Mouse (Mus musculus): ENCODE measurements at regions not wholly inside any gene's neighbourhood (a gene's known extent, or its start where the extent isn't known, plus 50 kb on each side); places are given as distances from the start of the nearest gene placed in this dataset.

DNA sequence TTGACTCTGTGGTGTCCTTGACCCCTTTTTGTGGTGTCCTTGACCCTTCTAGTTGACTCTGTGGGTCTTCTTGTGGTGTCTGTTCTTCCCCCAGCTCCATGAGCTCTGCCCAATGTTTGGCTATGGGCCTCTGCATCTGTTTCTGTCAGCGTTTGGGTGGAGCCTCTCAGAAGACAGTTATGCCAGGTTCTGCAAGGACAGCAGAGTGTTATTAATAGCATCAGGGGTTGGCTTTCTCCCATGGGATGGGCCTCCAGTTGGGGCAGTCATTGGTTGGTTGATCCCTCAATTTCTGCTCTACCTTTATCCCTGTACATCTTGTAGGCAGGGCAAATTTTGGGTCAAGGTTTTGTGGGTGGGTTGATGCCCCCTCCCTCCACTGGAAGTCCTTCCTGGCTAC, 138.8 kb downstream of the Tex29 start:
- peak; percentile 26 to 44 for DNase-seq

DNA sequence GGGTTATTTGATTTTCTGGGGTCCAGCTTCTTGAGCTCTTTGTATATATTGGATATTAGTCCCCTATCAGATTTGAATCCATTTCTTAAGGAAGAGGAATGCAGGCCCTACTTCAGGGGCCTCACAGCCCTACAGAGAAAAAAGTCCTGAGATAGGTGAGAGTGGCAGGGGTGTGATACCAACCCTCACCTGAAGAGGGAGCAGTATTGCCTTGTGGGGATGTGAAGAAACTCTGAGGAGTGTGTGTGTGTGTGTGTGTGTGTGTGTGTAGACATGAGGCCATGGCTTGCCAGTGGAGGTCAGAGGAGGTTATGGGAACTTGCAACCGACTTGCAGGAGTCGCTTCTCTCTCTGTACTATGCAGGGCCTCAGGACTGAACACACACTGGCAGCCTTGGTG, 141.2 kb downstream of the Tex29 start:
- no peak for DNase-seq

DNA sequence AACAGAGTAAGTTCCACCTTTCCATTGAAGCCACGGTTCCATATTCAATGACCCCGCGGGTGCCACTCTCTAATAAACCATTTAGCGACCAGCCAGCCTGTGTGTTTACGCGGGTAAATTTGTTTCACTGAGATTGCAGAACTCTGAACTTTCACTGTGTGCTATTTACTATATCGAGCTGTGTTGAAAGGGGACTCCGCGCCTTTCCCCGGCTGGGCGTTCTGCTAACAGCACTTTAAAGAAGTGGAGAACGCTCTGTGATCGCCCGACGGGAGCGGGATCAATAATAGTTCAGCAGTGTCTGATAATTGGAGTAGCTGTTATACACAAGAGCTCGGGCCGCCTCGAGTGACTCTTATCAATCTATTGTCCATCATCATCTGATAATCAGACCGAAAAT, 149.8 kb downstream of the Tex29 start:
- no peak for DNase-seq

DNA sequence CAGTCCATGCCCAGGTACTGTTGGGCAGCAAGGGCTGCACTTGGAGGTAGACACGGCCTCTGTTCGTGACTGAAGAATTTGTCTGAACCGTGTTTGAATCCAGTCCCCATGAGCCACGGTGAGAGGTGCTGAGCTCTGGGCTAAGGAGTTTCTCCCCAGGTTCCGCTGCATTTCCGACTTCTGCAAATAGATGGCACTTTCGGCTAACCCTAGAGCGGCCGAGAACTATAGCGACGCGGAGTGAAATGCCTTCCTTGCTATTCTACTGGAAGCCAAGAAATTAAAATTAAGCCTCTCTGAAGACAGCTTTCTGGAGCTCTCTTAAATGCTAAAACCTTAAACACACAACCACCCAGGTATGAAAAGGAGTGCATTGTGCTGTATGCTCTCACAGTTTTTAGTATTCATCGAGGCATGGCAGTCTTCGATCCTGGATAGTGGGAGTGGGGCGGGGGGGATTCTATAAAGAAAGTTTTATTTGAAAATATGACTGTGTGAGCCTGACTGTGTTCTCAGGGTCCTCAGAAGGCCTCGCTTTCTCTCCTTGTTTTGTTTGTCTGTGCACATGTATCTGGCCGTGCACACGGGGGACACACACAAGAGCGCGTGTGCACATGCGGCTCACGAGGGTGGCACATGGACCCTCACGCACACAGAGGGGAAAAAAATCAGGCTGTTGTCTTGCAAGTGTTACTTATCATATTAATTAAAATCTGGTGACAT, 159.6 kb downstream of the Tex29 start:
- DNase-seq = peak; percentile 4 to 69

DNA sequence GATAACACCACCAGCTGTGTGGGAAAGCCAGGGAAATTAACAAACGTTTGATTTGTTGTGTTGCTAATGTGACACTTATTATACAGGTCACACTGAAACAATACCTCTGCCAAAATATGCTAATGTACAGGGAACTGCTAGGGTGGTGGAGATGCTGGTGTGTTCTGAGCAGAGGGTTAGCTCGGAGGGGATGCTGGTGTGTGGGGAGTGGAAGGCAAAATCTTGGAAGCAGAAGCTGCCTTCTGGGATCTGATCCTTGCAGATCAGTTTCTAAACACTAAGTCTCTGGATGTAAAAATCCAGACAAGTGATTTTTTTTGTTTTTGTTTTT, 160.2 kb downstream of the Tex29 start:
- no peak for DNase-seq

DNA sequence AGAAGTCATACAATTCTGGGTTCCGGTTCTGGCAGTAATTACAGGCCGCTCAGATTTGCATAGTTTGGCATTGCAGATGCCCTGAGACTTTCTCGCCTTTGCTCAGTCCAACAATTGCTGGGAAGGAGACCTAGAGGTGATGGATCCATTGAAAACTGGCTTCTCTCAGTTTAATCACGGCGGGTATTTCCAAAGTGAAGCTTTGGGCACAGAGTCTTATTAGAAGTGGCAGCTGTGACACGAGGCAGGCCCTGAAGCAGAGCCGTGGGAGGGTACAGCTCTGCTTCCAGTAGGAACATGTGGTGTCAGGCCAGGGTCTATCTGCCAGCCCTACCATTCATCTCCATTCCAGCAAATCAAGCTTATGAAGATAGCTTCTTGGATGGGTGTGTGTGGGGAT, 164.0 kb downstream of the Tex29 start:
- DNase-seq = no peak

DNA sequence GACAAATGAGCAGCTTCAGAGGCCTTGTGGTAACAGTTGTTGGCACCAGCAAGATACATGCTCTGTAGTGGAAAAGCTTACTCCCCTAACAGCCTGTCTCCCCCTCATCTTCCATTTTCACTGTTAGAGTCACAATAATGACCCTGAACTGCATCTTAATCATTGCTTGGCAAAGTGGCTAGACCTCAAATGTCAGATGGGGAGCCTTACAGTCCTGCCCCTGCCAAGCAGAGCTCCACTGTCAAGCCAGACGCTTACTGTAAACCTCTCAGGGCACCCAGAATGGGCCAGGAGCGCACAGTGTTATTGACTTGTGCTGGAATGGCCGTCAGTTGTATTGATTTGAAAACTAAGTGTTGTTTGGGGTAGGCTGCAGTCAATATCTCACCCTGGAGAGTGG, 172.5 kb downstream of the Tex29 start:
- DNase-seq = no peak

DNA sequence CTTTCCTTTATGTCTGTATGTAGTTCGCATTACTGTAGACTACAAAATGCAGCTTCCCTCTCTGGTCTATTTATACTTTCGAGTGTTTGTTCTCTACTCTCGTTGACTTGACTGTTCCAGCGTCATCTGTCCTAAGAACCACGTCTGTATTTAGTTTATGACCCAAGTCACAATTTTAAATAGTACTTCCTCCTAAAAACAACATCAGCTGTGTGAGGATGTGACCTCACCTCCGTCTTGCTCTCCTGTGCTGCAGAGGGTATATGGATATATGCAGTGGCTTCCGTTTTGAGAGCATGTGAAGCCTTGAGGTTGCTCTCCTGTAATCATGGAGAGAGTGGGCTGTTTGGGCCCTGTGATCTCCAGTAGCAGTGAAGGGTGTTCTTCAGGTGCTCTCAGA, 177.5 kb downstream of the Tex29 start:
- DNase-seq = no peak

DNA sequence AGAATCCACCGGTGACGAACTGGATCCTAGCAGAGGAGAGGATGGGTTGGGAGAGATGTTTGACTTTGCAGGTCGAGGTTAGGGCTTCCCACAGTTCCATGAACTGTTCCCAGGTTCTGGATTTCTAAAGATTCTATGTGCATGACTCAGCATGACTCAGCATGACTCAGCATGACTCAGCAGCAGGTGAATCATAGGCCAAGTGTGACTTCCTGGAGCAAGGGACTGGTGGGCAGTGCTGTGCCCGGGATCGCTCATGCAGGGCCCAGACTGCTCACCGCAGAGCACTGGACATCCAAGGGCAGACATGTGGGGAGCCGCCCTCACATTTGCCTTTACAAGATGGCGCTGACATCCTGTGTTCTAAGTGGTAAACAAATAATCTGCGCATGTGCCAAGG, 179.0 kb downstream of the Tex29 start:
- no peak for DNase-seq

DNA sequence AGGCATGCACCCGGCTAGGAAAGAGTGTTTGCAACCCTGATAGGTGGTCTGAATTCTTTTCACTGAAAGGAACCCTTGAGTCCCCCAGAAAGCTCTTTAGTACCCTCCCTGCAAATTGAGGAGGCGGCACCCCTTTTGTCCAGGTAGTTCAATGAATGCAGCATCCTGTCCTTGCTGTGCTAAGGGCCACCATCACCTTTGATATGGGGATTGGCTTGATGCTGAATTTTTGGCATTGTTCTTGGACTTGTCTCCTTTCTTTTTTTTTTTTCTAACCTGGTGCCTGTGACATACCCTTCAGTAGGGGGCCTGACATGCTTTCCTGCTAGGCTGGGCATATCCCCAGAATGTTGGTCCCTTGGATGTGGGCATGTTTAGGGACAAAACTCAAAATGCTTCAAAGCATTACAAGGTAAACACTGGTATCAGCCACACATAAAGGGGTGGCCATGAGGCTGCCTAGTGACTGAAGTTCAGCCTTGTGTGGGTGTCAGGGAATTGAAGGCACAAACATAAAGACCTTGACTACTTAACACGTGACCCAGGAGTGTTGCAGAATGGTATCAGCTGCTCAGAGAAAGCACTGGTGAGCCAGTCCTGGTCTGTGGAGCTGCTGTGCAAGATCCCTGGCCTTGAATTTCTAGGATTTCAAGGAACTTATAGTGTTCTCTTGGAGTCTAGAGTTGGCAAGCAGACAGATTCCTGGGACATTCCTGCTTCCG, 183.6 kb downstream of the Tex29 start:
- no peak for DNase-seq

DNA sequence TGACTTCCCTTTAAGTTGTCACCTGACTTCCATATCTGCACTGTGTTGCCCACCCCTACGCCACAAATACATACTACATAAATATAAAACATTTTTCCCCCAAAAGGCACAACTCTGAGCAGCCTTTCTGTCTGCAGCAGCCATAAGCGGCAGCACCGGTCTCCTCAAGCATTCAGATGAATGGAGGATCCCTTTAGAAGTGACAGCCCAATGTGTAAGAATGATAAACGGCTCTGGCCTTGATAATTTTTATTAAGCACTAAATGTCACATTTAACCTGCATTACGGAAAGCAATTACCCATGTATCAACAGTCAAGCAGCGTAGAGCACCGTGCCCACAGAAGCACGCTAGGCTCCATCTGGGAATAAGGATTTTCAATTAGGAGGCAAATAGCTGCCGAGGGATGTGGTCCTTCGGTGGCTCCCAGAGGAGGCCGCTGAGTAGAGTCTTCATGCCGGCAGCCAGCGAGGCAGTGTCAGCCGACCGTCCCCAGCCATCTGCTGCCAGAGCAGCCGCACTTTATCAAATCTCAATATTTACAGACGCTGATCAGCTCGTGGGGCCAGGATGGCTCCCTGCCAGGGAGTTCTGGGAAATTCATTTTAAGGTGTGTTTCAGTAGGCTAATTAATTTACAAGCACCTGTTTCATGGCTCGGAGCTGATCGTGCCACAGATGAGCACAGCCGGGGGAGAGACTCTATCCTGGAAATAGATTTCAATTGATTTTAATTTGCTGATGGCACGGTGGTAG, 190.3 kb downstream of the Tex29 start:
- DNase-seq = no peak

DNA sequence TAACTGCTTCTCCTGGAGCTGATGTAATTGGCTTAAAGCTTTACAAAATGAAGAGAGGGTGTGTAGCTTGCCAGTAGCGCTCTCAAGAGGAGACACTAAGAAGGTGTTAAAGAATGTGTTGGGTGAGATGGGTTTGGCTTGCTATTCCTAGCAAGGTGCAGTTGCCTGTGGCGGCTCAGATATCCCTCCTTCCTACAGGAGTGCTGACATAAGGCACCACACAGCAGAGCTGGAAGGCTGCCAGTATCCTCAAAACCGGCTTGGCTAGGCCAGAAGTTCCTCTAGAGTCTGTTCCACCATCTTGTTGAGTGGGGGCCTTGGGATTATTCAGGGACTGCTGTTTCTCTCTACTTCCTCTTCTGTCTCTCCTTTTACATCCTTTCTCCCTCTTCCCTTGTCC, 191.5 kb downstream of the Tex29 start:
- peak in 1 of 2 experiments; percentile 10 for DNase-seq

DNA sequence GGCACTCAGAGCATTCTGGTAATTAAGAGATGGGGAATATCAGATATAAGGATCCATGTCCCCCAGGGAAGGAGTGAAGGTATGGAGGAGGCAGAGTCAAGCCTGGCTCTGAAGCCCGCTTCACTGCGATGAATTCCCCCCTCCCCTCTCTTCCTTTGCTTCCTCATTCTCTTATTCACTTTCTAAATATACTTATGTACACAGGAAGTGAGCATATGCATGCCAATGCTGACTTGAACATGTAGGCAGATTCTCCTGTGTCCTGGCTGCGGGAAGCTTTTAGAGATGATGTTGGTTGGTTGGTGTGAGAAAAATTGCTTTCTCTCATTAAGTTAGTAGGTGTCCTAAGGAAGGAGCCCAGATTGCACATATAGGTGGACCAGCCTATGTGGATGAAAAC, 192.1 kb downstream of the Tex29 start:
- no peak for DNase-seq

DNA sequence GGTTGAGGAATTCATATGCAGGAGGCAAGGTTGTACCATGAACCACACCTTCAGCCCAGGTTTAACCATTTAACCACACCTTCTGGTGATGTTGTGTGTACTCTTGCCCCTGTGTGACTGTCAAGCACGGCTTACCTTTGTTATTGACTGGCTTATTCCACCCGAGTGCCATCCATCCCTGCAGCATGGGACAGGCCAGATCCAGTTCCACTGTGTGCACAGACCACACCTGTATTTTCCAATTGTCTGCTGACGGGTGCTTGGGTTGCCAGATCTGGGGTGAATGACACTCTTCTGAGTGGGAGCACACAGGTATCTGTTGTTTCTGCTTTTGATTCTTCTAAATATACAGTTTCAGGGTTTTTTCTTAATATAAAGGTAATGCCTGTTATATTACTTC, 196.1 kb downstream of the Tex29 start:
- no peak for DNase-seq

DNA sequence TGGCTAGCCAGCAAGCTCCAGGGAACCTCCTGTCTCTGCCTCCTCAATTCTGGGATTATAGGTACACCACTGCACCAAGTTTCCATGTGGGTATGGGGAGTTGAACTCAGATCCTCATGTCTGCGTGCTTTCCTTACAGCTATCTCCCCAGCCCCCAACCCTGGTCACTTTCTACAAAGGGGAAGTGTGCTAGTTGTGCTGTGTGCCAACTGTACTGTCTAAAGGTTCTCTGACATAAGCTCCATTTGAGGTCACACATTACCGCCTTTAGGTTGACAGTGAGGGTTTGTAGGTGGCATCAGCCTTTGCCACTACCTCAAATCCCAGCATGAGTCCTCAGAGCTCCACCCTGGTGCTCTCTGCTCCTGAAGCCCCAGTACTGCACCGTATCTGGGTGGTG, 200.7 kb downstream of the Tex29 start:
- DNase-seq = no peak

DNA sequence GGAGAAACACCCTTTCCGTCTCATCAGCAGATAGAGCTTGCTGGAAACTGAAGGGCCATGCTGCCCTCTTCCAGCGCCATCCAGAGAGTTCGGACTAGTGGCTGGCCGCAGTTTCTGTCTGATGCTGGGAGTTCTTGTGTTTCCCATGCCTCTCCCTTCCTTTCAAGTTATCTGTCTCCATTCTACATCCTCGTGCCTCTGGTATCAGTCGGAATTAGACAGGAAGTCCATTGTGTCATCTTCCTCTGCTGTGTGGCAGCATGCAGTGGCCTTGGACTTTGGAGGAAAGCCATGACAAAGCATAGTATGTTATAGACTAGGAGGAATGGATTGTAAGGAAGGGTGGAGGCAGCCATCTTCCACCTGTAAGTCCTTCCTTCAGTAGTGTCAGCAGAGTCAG, 201.4 kb downstream of the Tex29 start:
- DNase-seq = no peak

DNA sequence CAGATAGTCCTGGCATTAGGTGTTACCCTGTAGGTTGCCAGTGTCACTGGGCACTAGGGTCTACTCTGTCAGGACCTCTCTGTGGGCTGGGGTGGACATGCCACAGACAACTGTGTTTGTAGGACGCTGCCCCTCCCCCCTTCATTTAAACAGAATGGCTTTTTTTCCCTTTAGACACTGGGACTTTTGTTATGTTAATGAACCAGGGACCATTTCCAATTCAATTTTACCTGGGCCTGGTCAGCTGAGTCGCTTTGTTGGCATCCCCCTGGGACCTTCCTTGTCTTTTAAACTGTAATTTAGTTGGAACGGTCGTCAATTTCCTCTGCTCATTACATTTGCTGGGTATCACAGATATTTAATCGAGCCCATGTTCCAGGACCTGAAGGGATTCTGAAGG, 210.6 kb downstream of the Tex29 start:
- DNase-seq = no peak

DNA sequence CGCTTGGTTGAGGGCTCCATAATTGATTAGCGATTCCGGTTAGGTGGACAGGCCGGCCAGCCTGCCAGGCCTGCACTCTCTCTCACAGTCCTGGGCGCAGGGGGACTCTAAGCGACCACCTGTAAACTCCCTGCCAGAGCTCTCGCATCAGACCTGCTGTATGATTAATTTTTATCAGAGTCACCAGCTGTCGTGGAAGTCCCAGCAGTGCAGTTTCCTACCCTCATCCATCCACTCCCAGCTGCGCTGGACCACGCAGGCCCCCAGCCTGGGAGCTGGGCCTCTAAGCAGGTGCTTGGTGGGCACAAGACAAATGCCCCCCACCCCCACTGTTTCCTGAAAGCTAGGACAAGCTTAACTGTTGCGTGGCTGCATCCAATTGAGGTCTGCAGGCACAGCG, 211.1 kb downstream of the Tex29 start:
- DNase-seq = no peak

DNA sequence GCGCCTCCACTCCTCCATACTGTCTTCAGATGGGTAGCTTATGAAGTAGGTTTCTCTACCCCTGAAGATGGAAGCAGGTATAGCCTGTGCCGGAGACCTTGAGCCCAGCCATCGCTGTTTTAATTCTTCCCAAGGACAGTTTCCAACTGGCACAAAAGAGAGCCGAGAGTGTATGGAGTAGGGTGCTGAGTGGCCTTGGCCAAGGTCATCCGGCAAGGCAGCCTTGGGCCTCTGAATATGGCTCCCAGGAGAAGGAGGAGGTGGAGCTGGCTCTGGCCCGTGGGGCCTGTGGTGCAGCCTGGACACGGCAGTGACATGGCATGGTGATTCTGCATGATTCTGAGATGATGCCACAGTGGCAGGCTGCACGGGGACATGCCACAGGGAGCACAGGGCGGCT, 215.7 kb downstream of the Tex29 start:
- DNase-seq = no peak

DNA sequence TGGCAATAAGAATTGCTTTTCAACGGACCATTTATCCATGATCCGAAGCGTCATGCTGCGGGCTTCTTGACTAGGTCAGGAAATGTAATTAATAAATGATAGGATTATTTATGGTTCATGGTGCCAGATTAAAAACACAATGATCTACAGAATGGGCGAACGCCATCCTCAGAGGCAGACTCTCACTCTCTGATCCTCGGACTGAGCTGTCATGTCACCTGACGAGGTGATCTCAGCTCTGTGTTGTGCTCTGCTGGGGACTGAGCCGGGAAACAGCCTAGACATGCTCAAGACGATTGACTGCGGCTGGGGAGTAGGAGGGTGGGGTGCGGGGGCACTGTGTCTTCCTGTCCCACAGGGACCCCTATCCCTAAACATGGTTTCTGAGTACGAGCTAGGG, 217.4 kb upstream of the A230072I06Rik start:
- DNase-seq = no peak

DNA sequence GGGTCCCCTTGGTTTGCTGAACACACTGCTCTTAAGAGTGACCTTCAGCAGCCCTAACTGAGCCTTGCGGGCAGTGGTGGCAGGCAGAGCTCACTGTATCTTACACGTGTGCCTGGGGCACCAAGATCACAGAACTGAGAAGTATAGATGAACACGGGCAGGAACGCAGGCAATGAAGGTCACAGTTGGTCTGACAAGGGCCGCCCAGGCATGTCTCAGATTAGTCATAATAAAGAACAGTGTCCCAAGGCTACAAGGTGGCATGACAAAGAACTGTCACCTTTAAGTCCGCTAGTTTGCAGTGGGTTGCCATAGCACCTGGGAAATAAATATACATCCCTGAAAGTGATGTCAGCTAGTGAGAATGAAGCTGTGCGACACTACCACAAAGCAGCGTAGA, 215.9 kb upstream of the A230072I06Rik start:
- no peak for DNase-seq

DNA sequence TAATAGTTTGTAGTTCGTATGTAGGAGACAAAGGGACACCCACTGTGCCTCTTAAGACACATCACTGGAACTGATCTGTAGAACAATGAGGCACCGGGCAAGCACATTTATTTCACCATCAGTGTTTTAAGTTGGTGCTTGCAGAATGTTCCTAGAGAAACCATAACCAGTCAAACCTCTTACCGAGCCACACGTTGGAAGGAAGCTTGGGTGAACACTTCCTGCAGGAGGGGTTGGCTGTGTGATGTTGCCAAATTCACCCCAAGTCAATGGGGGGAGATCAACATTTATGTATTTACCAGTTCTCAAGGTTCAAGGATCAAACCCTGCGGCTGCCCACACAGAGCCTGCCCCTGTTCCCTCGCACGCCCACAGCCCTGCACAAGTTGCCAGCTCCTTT, 214.0 kb upstream of the A230072I06Rik start:
- no peak for DNase-seq

DNA sequence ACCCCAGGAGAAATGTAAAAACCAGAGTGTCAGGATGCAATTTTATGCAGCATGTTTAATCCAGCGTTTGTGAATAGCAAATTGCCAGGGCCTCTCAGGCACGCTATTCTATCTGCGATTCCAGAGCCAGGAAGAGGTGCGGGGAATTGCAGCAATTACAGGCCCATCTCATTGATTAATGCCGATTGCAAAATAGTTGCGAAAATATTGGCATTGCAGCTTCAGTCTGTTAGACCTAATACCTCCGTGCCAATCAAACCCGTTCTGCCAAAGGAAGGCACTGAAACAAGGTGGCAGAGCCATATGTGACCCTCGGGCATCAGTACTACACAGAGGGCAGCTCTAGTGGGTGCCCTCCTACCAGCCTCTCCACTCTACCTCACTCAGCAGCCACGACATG, 212.2 kb upstream of the A230072I06Rik start:
- DNase-seq = no peak

Measured in heart, adult 18-20 months (tissue).